Mouse (Mus musculus): ENCODE measurements around the gene Hoxb6. TPM values are rescaled to one million over a fixed set of nuclear protein-coding genes. Genes with fewer than 3 reads are reported as not detected.

Hoxb6 gene
- polyA plus RNA-seq, 1 experiment from 2014 or later, result not detected

- H3K27ac ChIP-seq, result no peak overlapping the region
- no peak overlapping the region for H3K4me3 ChIP-seq
- 1% methylated on average over 24 of the region's 24 CpGs for WGBS
- H3K36me3 ChIP-seq, result no peaks in the 10 kb centered on the region
- H3K27me3 ChIP-seq, result peaks cover 100% of the 10 kb centered on the region
- no peak overlapping the region for H3K4me2 ChIP-seq (replicated peaks)
- H3K9me3 ChIP-seq, result no peaks in the 10 kb centered on the region
- no peak overlapping the region for H3K9ac ChIP-seq
- no peak for ATAC-seq (ENCODE audit: insufficient number of reproducible peaks, insufficient read depth, low FRiP score, low TSS enrichment)
- no peaks in the 10 kb centered on the region for H3K4me1 ChIP-seq
These were observed 30.9 kb upstream of the Hoxb6 start for GRCm38 (mm10) chr11:96261323-96261890.

- no peak overlapping the region for H3K9ac ChIP-seq
- WGBS, result 9% methylated on average over 6 of the region's 6 CpGs
- H3K4me3 ChIP-seq, result no peak overlapping the region
- no peak overlapping the region for H3K27ac ChIP-seq
- no peaks in the 10 kb centered on the region for H3K36me3 ChIP-seq
- no peak overlapping the region for H3K4me2 ChIP-seq (replicated peaks)
- H3K4me1 ChIP-seq, result no peaks in the 10 kb centered on the region
- peaks cover 100% of the 10 kb centered on the region for H3K27me3 ChIP-seq
- no peak for ATAC-seq (ENCODE audit: insufficient number of reproducible peaks, insufficient read depth, low FRiP score, low TSS enrichment)
- H3K9me3 ChIP-seq, result no peaks in the 10 kb centered on the region
These were observed 29.9 kb upstream of the Hoxb6 start for GRCm38 (mm10) chr11:96262262-96262830.

- H3K36me3 ChIP-seq, result no peaks in the 10 kb centered on the region
- H3K27me3 ChIP-seq, result peaks cover 98% of the 10 kb centered on the region
- no peaks in the 10 kb centered on the region for H3K4me1 ChIP-seq
- H3K9me3 ChIP-seq, result no peaks in the 10 kb centered on the region
- H3K27ac ChIP-seq, result no peak overlapping the region
- no peak overlapping the region for H3K4me2 ChIP-seq (replicated peaks)
- ATAC-seq (ENCODE audit: insufficient number of reproducible peaks, insufficient read depth, low FRiP score, low TSS enrichment), result no peak
- H3K4me3 ChIP-seq, result no peak overlapping the region
- H3K9ac ChIP-seq, result no peak overlapping the region
- WGBS, result 2% methylated on average over 33 of the region's 33 CpGs
These were observed 28.5 kb upstream of the Hoxb6 start for GRCm38 (mm10) chr11:96263636-96264389.

GRCm38 (mm10) chr11:96264390-96265020, 27.8 kb upstream of the Hoxb6 start:
- WGBS, result 2% methylated on average over 8 of the region's 8 CpGs
- Histone ChIP-seq H3K4me1 (no peaks in the 10 kb centered on the region), H3K27me3 (peaks cover 98% of the 10 kb centered on the region), H3K9ac (no peak overlapping the region), H3K9me3 (no peaks in the 10 kb centered on the region), H3K36me3 (no peaks in the 10 kb centered on the region), H3K4me3 (no peak overlapping the region), H3K4me2 (replicated peaks) (no peak overlapping the region), H3K27ac (no peak overlapping the region)
- ATAC-seq (ENCODE audit: insufficient number of reproducible peaks, insufficient read depth, low FRiP score, low TSS enrichment), result no peak

GRCm38 (mm10) chr11:96265954-96266353, 26.3 kb upstream of the Hoxb6 start:
- Histone ChIP-seq H3K4me2 (replicated peaks) (no peak overlapping the region), H3K4me3 (no peak overlapping the region), H3K9me3 (no peaks in the 10 kb centered on the region), H3K4me1 (no peaks in the 10 kb centered on the region), H3K36me3 (no peaks in the 10 kb centered on the region), H3K27ac (no peak overlapping the region), H3K9ac (no peak overlapping the region), H3K27me3 (peaks cover 98% of the 10 kb centered on the region)
- no peak for ATAC-seq (ENCODE audit: insufficient number of reproducible peaks, insufficient read depth, low FRiP score, low TSS enrichment)
- 2% methylated on average over 7 of the region's 7 CpGs for WGBS

GRCm38 (mm10) chr11:96267021-96267920, 25.0 kb upstream of the Hoxb6 start:
- no peak overlapping the region for H3K9ac ChIP-seq
- H3K27me3 ChIP-seq, result peaks cover 98% of the 10 kb centered on the region
- no peak overlapping the region for H3K27ac ChIP-seq
- no peak overlapping the region for H3K4me2 ChIP-seq (replicated peaks)
- no peaks in the 10 kb centered on the region for H3K9me3 ChIP-seq
- H3K36me3 ChIP-seq, result no peaks in the 10 kb centered on the region
- H3K4me3 ChIP-seq, result no peak overlapping the region
- ATAC-seq (ENCODE audit: insufficient number of reproducible peaks, insufficient read depth, low FRiP score, low TSS enrichment), result no peak
- H3K4me1 ChIP-seq, result no peaks in the 10 kb centered on the region; the same call in 1 of the 2 replicates
- WGBS, result 9% methylated on average over 7 of the region's 7 CpGs

GRCm38 (mm10) chr11:96268031-96268745, 24.1 kb upstream of the Hoxb6 start:
- Histone ChIP-seq H3K4me1 (no peaks in the 10 kb centered on the region; the same call in 1 of the 2 replicates), H3K9ac (no peak overlapping the region), H3K4me3 (no peak overlapping the region)

GRCm38 (mm10) chr11:96269869-96270268, 22.4 kb upstream of the Hoxb6 start:
- H3K27me3 ChIP-seq, result peaks cover 98% of the 10 kb centered on the region
- H3K4me2 ChIP-seq (replicated peaks), result no peak overlapping the region
- under 1% methylated on average over 19 of the region's 19 CpGs for WGBS
- H3K36me3 ChIP-seq, result no peaks in the 10 kb centered on the region
- ATAC-seq (ENCODE audit: insufficient number of reproducible peaks, insufficient read depth, low FRiP score, low TSS enrichment), result no peak
- no peaks in the 10 kb centered on the region; the same call in 1 of the 2 replicates for H3K4me1 ChIP-seq
- H3K4me3 ChIP-seq, result no peak overlapping the region
- no peak overlapping the region for H3K27ac ChIP-seq
- no peak overlapping the region for H3K9ac ChIP-seq
- H3K9me3 ChIP-seq, result no peaks in the 10 kb centered on the region

More at GRCm38 (mm10) chr11:96268031-96268745, 24.1 kb upstream of the Hoxb6 start:
- no peak overlapping the region for H3K4me2 ChIP-seq (replicated peaks)
- no peaks in the 10 kb centered on the region for H3K36me3 ChIP-seq
- H3K27ac ChIP-seq, result no peak overlapping the region
- no peaks in the 10 kb centered on the region for H3K9me3 ChIP-seq
- WGBS, result 7% methylated on average over 1 of the region's 1 CpGs
- peaks cover 98% of the 10 kb centered on the region for H3K27me3 ChIP-seq
- ATAC-seq (ENCODE audit: insufficient number of reproducible peaks, insufficient read depth, low FRiP score, low TSS enrichment), result no peak

- Histone ChIP-seq H3K4me3 (peak within 1 kb of the TSS; percentile 20), H3K9ac (no peak within 1 kb of the TSS), H3K27ac (no peak within 1 kb of the TSS), H3K9me3 (no peaks in the 10 kb centered on the region), H3K4me1 (no peaks in the 10 kb centered on the region; the same call in 1 of the 2 replicates), H3K36me3 (no peaks in the 10 kb centered on the region), H3K27me3 (peaks cover 98% of the 10 kb centered on the region), H3K4me2 (replicated peaks) (0 out of 2 replicates have a peak within 1 kb of the TSS, but pooled peaks have one; percentile 3)
- WGBS, result under 1% methylated on average over 40 of the region's 40 CpGs
- no peak for ATAC-seq (ENCODE audit: insufficient number of reproducible peaks, insufficient read depth, low FRiP score, low TSS enrichment)
These were observed 21.2 kb upstream of the Hoxb6 start, which contains the start of gene Hoxb9 for GRCm38 (mm10) chr11:96270996-96271540. TSS of gene Hoxb9 (plus strand) at chr11:96271457.

GRCm38 (mm10) chr11:96271541-96272011, 20.7 kb upstream of the Hoxb6 start:
- Histone ChIP-seq H3K27me3 (peaks cover 98% of the 10 kb centered on the region), H3K4me2 (replicated peaks) (0 out of 2 replicates have a peak overlapping the region, but pooled peaks have one; percentile 3), H3K27ac (no peak overlapping the region), H3K9ac (no peak overlapping the region), H3K4me3 (peak overlapping the region; percentile 20), H3K4me1 (no peaks in the 10 kb centered on the region; the same call in 1 of the 2 replicates), H3K9me3 (no peaks in the 10 kb centered on the region), H3K36me3 (no peaks in the 10 kb centered on the region)
- WGBS, result under 1% methylated on average over 52 of the region's 52 CpGs
- no peak for ATAC-seq (ENCODE audit: insufficient number of reproducible peaks, insufficient read depth, low FRiP score, low TSS enrichment)
